Mouse (Mus musculus): ENCODE data around the gene Fam13a. TPM values are rescaled to one million over a fixed set of nuclear protein-coding genes. Genes with fewer than 3 reads are reported as not detected.

Fam13a gene
- polyA plus RNA-seq, 1 experiment, result 1.5 TPM

- no peak for DNase-seq (ENCODE audit: low read depth, low spot score)
- WGBS, result 88% methylated on average over 3 of the region's 3 CpGs
Observed at GRCm38 (mm10) chr6:59010792-59011191, 13.6 kb downstream of the Fam13a start.

GRCm38 (mm10) chr6:59004630-59005029 is 19.7 kb downstream of the Fam13a start:
- WGBS, result 92% methylated on average over 5 of the region's 5 CpGs

GRCm38 (mm10) chr6:58999044-58999453 is 25.3 kb downstream of the Fam13a start:
- 4% methylated on average over 4 of the region's 4 CpGs for WGBS
- DNase-seq (ENCODE audit: low read depth, low spot score), result no peak

More at GRCm38 (mm10) chr6:59004630-59005029, 19.7 kb downstream of the Fam13a start:
- DNase-seq (ENCODE audit: low read depth, low spot score), result no peak

- 27% methylated on average over 4 of the region's 4 CpGs for WGBS
- DNase-seq (ENCODE audit: low read depth, low spot score), result no peak
Observed at GRCm38 (mm10) chr6:58998528-58998927, 25.8 kb downstream of the Fam13a start.

- WGBS, result 58% methylated on average over 3 of the region's 3 CpGs
- no peak for DNase-seq (ENCODE audit: low read depth, low spot score)
Observed at GRCm38 (mm10) chr6:58989149-58989548, 35.2 kb downstream of the Fam13a start.

GRCm38 (mm10) chr6:58988706-58989105 is 35.6 kb downstream of the Fam13a start:
- DNase-seq (ENCODE audit: low read depth, low spot score), result no peak

GRCm38 (mm10) chr6:58987166-58987565 is 37.2 kb downstream of the Fam13a start:
- DNase-seq (ENCODE audit: low read depth, low spot score), result no peak
- 91% methylated on average over 5 of the region's 5 CpGs for WGBS

More at GRCm38 (mm10) chr6:58988706-58989105, 35.6 kb downstream of the Fam13a start:
- 84% methylated on average over 2 of the region's 2 CpGs for WGBS

GRCm38 (mm10) chr6:58985186-58985585 is 39.2 kb downstream of the Fam13a start:
- no peak for DNase-seq (ENCODE audit: low read depth, low spot score)
- 89% methylated on average over 8 of the region's 8 CpGs for WGBS

GRCm38 (mm10) chr6:58975249-58975648 is 49.1 kb downstream of the Fam13a start:
- 78% methylated on average over 2 of the region's 2 CpGs for WGBS
- no peak for DNase-seq (ENCODE audit: low read depth, low spot score)

- DNase-seq (ENCODE audit: low read depth, low spot score), result no peak
- WGBS, result 44% methylated on average over 2 of the region's 2 CpGs
Observed at GRCm38 (mm10) chr6:58974428-58974827, 49.9 kb downstream of the Fam13a start.

- 38% methylated on average over 1 of the region's 1 CpGs for WGBS
Observed at GRCm38 (mm10) chr6:58972873-58973272, 51.5 kb downstream of the Fam13a start.

GRCm38 (mm10) chr6:58968272-58968671 is 56.1 kb downstream of the Fam13a start:
- WGBS, result 34% methylated on average over 3 of the region's 3 CpGs

More at GRCm38 (mm10) chr6:58972873-58973272, 51.5 kb downstream of the Fam13a start:
- no peak for DNase-seq (ENCODE audit: low read depth, low spot score)

GRCm38 (mm10) chr6:58965071-58965831 is 59.1 kb downstream of the Fam13a start:
- WGBS, result 62% methylated on average over 12 of the region's 12 CpGs
- DNase-seq (ENCODE audit: low read depth, low spot score), result no peak

More at GRCm38 (mm10) chr6:58968272-58968671, 56.1 kb downstream of the Fam13a start:
- peak; percentile 11 for DNase-seq (ENCODE audit: low read depth, low spot score)

GRCm38 (mm10) chr6:58964565-58964964 is 59.8 kb downstream of the Fam13a start:
- DNase-seq (ENCODE audit: low read depth, low spot score), result no peak

GRCm38 (mm10) chr6:58964091-58964490 is 60.3 kb downstream of the Fam13a start:
- no peak for DNase-seq (ENCODE audit: low read depth, low spot score)
- 93% methylated on average over 2 of the region's 2 CpGs for WGBS

- WGBS, result 89% methylated on average over 5 of the region's 5 CpGs
- no peak for DNase-seq (ENCODE audit: low read depth, low spot score)
Observed at GRCm38 (mm10) chr6:58962691-58963090, 61.7 kb downstream of the Fam13a start.

GRCm38 (mm10) chr6:58960523-58960922 is 63.8 kb downstream of the Fam13a start:
- WGBS, result 81% methylated on average over 2 of the region's 2 CpGs
- no peak for DNase-seq (ENCODE audit: low read depth, low spot score)

GRCm38 (mm10) chr6:58951128-58951992 is 73.0 kb downstream of the Fam13a start:
- DNase-seq (ENCODE audit: low read depth, low spot score), result no peak
- 52% methylated on average over 2 of the region's 2 CpGs for WGBS

GRCm38 (mm10) chr6:58950410-58950809 is 73.9 kb downstream of the Fam13a start:
- WGBS, result 97% methylated on average over 1 of the region's 1 CpGs
- no peak for DNase-seq (ENCODE audit: low read depth, low spot score)

- DNase-seq (ENCODE audit: low read depth, low spot score), result no peak
- WGBS, result 65% methylated on average over 4 of the region's 4 CpGs
Observed at GRCm38 (mm10) chr6:58946840-58947239, 77.5 kb downstream of the Fam13a start.

All from large intestine, adult 2 months (tissue).